Mouse (Mus musculus): ENCODE measurements around the gene Scnn1a. TPM values are rescaled to one million over a fixed set of nuclear protein-coding genes. Genes with fewer than 3 reads are reported as not detected.

Scnn1a gene
- total RNA-seq, 2 experiments from 2014 or later = 1.7 to 4.5 TPM

DNA sequence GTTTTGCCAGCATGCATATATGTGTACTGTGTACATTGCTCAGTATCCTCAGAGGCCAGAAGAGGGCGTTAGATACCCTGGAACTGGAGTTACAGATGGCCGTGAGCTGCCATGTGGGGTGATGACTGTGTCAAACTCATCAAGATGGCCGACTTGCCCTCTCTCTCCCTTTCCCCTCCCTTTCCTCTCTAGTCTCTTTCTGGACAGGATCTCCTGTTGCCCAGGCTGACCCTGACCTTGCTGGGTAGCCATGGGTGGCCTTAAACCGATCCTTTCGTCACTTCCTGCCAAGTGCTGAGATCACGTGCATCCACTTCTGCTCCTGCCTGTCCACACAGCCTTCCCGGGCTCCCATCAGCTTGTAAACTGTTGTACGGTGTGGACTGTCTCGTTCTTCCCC is 39.5 kb downstream of the Scnn1a start:
- DNase-seq (ENCODE audit: low spot score in 2 of 2) = peak in 1 of 2 experiments; percentile 36

DNA sequence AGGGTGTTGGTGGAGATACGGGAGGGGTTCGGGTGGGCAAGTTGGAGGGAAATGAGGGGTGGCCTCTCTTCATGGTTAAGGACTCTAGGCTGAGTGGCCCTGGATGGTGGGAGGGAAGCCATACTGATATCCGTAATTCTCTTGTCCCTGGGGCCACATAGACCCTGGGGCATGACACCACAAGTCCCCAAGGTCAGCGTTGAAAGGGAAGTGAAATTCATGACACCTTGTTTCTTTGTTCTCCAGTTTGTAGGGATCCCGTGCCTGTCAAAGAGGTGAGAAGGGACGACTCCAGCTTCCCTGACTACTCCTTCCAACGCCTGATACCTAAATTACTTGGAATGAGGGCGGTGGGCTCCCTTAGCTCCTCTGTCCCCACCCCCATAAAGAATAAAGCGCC is 40.4 kb downstream of the Scnn1a start:
- no peak for DNase-seq (ENCODE audit: low spot score in 2 of 2)

DNA sequence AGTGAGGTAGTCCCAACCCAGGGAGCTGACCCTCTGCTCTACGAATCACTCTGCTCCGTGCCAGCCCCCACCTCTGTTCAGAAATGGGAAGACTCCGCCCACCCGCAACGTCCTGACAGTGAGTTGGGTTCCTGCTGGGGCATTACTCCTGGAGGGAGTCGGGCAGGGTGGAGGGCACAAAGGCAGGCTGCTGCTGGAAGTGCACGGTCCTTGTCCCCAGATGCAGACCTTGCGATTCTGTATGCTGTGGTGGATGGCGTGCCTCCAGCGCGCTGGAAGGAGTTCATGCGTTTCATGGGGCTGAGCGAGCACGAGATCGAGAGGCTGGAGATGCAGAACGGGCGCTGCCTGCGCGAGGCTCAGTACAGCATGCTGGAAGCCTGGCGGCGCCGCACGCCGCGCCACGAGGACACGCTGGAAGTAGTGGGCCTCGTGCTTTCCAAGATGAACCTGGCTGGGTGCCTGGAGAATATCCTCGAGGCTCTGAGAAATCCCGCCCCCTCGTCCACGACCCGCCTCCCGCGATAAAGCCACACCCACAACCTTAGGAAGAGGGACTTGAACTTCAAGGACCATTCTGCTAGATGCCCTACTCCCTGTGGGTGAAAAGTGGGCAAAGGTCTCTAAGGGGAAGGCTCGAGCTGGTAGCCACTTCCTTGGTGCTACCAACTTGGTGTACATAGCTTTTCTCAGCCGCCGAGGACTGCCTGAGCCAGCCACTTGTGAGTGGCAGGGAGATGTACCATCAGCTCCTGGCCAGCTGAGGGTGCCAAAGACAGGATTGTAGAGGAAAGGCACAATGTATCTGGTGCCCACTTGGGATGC is 41.2 kb downstream of the Scnn1a start:
- DNase-seq (ENCODE audit: low spot score in 2 of 2) = peak in 1 of 2 experiments; percentile 41

DNA sequence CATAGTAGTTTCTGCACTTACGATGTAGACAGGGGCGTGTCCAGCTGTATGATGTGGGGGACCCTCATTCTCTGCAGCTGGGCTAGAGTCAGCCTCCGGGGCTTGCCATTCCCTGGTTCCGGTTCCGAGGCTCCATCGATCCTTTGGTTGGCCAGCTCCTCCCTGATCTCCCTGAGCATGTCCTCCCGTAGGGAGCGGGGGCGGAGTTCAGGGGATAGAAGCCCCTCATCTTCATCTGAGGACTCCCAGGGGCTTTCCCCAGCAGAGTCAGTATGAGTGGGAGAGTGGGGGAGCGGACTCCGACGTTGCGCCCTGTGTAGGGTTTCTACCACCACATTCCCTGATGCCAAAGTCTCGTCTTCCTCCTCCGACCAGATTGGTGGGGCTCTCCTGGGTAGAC is 42.6 kb downstream of the Scnn1a start:
- no peak for DNase-seq (ENCODE audit: low spot score in 2 of 2)

DNA sequence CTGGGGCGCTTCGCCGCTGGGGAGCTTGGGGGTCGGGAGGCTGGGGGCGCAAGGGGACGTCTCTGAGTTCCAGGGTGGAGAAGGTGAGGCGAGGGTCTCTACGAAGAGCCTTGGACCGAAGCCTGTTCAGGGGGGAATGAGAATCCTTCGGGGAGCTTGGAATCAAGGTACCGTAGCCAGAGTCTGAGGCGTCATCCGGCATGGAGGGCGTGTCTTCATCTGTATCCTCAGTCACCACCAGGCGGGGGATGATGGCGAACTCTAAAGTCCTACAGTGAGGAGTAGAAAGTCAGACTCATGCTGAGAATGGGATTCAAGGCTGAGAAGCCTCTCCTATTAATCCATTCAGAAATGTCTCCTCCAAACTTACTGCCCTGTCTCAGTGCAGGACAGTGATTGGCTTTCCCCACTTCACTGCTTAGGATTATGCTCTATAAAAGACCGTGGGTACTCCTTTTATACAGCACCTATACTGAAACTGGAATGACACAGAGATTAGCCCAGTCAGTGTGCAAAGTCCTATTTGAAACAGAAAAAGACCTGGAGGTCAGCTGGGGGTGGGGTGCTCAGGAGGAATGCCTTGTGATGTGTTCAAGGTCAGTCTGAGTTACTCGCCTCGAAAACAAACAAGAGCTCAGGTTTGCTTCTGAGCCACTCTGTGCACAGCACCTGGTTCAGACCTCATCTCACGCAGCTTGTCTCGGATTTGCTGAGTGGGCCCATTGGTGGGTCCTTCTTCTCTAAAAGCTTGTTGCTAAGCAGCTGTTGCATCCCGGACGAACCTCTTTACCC is 43.2 kb downstream of the Scnn1a start:
- no peak for DNase-seq (ENCODE audit: low spot score in 2 of 2)

DNA sequence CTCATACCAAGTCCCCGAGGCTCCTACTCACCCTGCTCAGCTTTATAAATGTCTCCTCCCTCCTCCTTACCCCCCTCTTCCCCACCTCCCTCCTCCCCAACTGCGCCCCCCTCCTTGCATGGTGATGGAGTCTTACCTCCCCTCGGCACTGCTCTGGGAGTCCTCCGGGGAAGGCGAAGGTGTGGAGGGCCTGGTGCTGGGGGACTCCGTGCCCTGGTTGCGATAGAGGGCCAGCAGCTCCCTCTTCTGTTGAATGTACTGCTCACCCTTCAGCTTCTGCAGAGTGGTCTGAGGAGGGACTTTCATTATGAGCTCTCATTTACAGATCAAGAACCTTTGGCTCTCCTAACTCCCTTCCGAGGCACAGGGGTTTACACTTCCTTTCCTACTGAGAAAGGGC is 44.0 kb downstream of the Scnn1a start:
- DNase-seq (ENCODE audit: low spot score in 2 of 2) = no peak

DNA sequence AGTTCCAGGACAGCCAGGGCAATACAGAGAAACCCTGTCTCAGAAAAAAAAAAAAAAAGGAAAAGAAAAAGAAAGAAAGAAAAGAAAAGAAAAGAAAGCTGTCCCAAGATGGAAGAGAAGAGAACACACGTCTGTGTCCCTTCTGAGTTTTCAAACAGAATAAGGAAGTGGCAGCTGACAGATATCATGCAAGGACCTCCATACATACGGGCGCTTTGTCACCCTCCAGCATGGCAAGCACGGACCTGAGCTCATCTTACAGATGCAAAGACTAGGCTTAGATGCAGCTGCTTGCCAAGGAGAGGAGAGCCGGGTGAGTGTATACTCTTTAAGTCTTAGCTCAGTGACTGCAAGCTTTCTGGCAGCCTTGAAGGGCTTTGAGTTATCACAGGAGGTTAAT is 45.1 kb downstream of the Scnn1a start:
- no peak for DNase-seq (ENCODE audit: low spot score in 2 of 2)

DNA sequence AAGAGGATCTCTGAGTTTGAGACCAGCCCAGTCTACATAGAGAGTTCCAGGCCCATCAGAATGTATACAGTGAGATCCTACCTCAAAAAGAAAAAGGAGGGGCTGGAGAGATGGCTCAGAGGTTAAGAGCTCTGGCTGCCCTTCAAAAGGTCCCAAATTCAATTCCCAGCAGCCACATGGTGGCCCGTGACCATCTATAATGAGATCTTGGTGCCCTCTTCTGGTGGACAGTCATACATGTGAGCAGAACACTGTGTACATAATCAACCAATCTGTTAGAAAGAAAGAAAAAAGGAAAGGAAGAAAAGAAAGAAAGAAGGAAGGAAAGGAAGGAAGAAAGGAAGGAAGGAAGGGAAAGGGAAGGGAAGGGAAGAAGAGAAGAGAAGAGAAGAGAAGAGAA is 45.7 kb downstream of the Scnn1a start:
- DNase-seq (ENCODE audit: low spot score in 2 of 2) = no peak

DNA sequence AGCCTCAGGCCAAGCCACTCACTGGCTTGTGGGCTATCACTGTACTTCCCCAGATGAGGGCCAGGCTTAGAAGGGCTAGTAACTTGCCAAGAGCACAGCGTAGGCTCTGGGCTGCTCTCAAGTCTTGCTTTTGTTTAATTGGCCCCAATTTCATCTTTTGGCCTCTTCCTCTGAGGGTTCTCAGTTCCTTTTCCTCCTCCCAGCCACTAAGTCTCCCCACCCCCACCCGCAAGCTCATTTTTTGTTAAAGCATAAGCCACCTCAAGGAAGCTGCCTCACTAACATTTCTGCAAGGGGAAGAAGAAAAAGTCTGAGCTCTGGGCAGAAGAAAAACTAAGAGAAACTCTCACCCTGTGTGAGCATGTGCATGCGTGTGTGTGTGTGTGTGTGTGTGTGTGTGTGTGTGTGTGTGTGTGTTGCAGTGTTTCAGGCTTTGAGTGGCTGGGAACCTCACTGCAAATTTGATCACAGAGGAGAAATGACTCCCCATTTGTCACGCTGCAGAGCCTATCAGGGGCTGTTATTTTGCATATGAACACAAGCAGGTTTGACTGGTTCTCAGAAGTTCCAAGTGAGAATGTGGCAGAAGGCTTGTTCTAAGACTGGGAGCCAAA is 47.4 kb downstream of the Scnn1a start:
- no peak for DNase-seq (ENCODE audit: low spot score in 2 of 2)

DNA sequence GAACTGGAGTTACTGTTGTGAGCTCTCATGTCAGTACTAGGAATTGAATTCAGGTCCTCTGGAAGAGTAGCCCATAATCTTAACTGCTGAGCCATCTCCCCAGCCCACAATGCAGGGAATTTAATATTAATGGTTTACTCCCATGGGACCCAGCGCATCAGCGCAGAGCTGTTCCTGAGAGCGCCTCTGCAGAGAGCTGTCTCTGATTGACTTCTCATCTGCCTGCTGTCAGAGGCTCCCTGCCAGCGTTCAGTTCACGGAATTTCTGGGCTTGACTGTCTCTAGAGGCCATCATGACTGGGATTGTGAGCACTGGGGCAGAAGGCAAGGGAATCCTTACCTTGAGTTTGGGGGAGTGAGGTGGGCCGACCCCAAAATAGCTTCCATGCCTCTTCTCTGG is 56.6 kb downstream of the Scnn1a start:
- no peak for DNase-seq (ENCODE audit: low spot score in 2 of 2)

DNA sequence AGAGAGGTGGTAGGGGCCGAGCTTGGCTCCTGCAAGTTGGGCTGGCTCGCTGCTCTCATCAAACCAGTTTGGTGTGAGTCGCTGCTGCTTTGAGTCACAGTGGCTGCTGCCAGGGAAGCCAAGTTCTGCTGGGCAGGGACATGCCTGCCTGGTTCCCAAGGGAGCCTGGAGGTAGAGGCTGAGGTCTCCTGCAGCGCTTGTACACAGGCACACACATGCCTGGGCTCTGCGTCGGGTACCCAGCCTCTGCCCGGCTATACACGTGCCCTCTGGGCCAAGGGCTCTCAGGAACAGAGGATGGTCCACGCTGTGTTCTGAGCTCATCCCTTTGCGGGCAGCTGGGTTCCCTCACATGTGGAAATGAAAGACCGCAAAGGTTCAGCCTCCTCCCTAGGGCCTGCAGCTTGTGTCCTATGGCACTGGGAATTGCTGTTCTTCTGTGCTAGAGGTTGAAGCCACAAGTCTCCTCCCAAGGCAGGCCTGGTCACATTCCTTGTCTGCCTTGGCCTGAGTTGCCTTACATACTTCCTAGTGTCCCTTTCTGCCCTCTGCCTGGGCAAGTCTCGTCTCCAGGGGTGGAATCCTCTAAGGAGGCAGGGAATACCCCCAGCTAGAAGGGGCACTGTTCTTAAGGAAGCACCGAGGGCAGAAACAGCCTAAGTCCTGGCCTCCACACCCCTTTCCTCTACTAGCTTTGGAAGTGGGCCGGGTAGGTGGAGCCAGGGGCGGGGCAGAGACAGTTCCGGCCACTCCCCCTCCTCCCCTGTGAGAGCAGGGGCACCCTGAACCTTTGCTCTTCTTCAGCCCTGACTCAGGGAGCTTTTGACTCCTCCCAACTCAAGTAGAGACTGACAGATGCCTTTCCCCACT is 57.4 kb downstream of the Scnn1a start:
- DNase-seq (ENCODE audit: low spot score in 2 of 2) = peak in 1 of 2 experiments; percentile 43

DNA sequence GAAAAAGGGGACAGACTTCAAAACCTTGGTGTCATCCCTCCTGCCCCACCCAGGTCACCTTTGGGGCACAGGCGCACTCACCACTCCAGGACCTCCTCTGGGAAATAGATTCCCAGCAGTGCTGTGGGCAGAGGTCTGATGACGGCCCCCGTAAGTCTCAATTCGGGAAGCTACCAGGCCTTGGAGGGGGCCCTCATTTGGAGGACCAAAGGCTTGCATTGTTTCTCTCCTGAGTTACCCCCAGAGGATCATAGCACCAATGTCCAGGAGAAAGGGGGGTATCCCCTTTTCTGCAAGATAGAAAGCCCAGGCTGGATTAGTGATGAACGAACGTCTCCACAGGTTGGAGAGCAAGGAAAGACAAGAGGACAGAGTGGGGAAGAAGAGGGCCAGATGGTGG is 58.2 kb downstream of the Scnn1a start:
- no peak for DNase-seq (ENCODE audit: low spot score in 2 of 2)

DNA sequence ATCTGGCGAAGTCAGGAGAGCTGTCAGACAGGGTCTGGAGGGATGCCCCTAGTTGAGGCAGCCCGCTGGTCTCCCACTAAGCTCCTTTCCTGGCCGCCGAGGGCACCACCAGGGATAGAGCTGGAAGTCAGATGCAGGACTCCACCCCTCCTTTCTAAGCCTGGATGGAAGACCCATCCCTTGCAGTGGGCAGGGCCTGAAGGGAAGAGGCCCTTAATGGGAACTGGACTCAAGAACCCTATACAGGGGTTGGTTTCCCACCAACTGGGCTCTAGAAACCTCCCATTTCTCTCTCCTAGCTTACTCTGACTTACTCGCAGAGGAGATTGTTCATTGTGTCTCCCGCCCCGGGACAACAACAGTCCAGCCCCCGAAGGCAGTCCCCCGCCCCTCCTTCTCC is 59.3 kb downstream of the Scnn1a start:
- DNase-seq (ENCODE audit: low spot score in 2 of 2) = no peak

DNA sequence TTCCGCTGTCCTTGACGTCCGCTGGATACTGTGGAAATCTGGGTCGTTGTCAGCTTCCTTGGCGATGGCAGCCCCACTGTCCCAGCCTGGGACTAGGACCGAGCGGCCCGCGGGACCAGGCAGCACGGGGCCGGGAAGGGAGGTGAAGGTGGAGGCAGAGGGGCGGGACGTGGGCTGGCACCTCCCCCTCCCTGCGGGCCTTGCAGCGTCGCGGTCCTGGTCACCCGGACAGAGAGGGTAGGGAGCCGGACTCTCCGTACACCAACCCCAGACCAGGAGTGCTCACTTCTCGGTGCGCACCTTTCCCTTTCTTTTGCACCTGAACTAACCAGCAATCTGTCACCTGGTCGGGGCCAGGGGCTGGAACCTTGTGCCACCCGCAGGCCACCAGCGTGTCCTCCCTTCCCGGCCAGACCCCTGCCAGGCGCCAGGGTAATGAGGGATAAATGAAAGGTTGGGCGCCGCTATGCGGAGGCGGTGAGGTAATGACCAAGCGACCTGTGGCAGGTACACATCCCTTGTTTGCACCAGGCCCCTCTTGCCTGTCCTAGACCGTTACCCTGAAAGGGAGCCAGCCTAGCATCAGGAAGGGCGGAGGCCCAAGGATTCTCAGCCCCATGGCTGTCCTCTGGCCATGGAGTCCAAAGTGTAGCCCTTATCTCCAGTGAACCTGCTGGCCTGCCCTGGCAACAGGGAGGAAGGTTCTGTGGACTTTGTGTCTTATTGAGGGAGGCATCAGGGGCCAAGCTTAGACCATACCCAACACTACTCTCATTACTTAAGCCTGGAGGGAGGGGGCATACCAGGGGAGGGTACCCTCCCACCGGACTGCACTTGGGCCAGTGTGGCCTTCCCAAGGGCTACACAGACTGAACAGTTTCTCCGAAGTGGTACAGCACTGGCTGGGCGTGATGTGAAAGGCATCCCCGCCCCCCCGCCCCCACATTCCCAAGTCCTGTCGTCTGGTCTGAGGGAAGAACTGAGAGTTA is 60.2 kb downstream of the Scnn1a start, which contains the start of gene Plekhg6:
Plekhg6 (minus strand) TSS at position 422 of the 989 bp plus-strand sequence.
- DNase-seq (ENCODE audit: low spot score in 2 of 2) = no peak

DNA sequence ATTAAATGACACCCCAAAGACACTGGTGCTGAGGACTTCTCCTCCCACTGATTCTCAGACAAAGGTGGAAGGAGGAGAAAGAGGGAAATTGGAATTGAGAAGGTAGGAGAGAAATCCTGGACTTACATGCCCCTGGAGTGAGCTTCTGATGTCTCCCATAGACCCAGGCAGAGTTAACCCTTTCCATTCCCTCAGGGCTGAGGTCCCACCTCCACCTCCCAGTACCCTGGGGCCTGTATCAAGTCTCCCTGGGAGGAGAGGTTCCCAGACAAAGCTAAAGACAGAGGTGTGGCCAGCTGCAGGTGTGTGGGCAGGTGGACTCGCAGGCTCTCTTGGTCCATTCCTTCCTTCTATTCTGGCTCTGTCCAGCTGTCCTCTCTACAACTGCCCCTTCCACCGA is 61.6 kb downstream of the Scnn1a start:
- DNase-seq (ENCODE audit: low spot score in 2 of 2) = no peak

DNA sequence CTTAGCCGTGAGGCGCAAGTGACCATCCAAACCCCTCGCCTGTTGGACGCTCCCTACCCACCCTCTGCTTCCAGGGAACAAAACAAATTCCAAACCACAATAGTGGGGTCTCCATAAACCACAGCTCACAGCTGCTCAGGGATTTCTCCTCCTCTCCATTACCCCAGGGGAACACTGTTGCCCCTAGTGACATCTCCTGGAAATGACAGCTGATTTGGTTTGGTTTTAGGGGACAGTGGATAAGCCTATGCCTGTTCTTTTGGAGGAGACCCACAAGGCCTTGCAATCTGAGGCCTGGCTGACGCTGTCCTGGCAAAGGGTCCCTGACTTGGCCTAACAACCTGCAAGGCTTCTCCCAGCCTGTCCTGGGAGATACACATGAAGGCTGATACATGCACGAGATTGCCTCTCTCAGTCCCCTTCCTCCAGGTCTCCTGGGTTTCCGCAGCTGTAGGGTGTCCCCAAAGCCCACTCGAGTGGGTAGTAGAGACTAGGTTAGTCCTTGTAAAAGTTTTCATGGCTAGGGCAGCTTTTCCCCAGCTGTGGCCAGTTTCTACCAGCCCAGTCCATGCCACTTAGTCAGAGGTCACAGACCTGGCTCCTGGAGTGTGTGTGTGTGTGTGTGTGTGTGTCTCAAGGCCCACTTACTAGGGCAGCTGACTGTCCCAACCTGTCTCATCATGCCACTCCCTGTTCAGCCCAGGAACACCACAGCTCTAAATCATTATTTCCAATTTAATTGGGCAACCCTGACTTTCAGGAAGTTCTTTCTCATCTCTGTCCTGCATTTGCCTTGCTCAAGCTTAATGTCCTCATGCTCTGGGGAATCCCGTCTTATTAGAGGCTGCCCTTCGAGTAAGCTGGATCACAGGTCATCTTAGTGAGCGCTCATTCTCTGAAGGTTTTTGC is 64.9 kb downstream of the Scnn1a start:
- no peak for DNase-seq (ENCODE audit: low spot score in 2 of 2)

DNA sequence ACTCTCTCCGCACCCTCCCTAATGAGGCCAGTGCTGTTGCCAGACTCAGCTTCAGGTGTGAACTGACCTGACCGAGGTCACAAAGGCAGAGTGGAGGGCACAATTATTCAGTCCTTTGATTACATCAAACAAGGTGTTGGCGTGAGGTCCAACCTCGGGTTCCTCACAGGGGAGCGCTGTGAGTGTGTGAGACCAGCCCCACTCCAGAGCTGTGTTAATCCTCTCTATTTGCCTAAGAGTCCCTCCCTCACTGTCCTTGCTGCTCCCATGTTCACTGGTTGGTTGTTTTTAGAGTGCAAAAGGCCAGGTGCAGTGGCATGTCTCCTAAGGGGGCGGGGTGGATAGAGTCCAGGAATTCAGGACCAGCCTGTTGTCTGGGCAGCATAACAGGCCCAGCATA is 65.6 kb downstream of the Scnn1a start:
- DNase-seq (ENCODE audit: low spot score in 2 of 2) = no peak

DNA sequence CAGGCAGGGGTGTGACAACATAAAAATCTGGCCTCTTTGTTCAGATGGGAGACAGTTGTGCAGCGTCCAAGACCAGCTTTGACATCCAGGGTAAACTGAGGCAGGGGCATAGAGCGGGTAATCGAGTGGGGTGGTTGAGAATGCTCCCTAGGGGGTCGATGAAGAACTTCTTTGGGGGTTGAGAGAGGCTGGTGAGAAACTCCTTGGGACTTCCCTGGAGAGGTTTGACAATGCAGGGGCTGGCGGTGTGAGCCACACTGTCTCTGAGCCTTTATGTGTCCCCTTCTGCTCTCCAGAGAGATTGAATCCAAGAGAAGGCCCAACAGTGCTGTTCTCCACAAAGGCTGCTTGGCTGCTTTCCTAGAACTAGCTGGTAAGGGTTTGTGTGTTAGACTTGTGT is 69.4 kb downstream of the Scnn1a start:
- DNase-seq (ENCODE audit: low spot score in 2 of 2) = no peak
